Mouse (Mus musculus) small intestine, adult 2 months (tissue): ENCODE results near the gene Mmaa.

Experiments
- CTCF ChIP-seq: fragments of 200-500 bp; IDR thresholded peaks from 2 replicates; pipeline ENCODE4 v1.5.1; 2012; ENCODE audit warnings: low read depth, mild to moderate bottlenecking, control low read depth, inconsistent platforms, low read length, moderate library complexity, mixed read lengths; ENCODE audit not compliant: insufficient replicate concordance, insufficient read length; ENCODE audit errors: extremely low read depth
- POLR2A ChIP-seq: fragments of 200-500 bp; IDR thresholded peaks from 2 replicates; pipeline ENCODE4 v1.6.1; 2012; ENCODE audit warnings: low read depth, mild to moderate bottlenecking, control low read depth, inconsistent platforms, low read length, moderate library complexity

- TF ChIP-seq CTCF (no peak), POLR2A (no peak)
Measured at GRCm38 (mm10) chr8:79341236-79341635, 46.5 kb upstream of the Mmaa start.
